Mouse (Mus musculus) heart, embryonic 14.5 days (tissue): Measurements from ENCODE around the gene Pank2. TPM values are rescaled to one million over a fixed set of nuclear protein-coding genes. Genes with fewer than 3 reads are reported as not detected.
"Not testable (repeated sequence)": the region's sequence is repeated elsewhere in the genome, so short reads cannot be mapped to it uniquely, and the experiment has no call there.

Experiments
- ATAC-seq: fragments of 200-750 bp; cut with Nextera tagmentation; 2 replicates; pipeline ENCODE4 v1.8.0; 2017; ENCODE audit warnings: low read depth, moderate TSS enrichment; ENCODE audit not compliant: insufficient number of reproducible peaks, insufficient read depth, low FRiP score
- H3K27ac ChIP-seq, 2 experiments: fragments of 200-500 bp in 1 of 2; fragments of 300-500 bp in 1 of 2; sonication (generic) in 1 of 2; replicated peaks in 1 of 2; 2 replicates each; pipeline ENCODE4 v1.5.1; 2012 to 2014; ENCODE audit warnings: low read depth in 2 of 2, low read length in 2 of 2, control low read depth in 1 of 2, mild to moderate bottlenecking in 1 of 2, mixed read lengths in 1 of 2; ENCODE audit not compliant: control insufficient read depth in 1 of 2, insufficient read depth in 1 of 2
- H3K27me3 ChIP-seq: fragments of 300-500 bp; sonication (generic); 2 replicates; pipeline ENCODE4 v1.6.1; 2014; ENCODE audit warnings: mild to moderate bottlenecking, low read length, control low read depth; ENCODE audit not compliant: control insufficient read depth, insufficient read depth
- H3K36me3 ChIP-seq: fragments of 300-500 bp; sonication (generic); 2 replicates; pipeline ENCODE4 v1.6.1; 2014; ENCODE audit warnings: mild to moderate bottlenecking, control low read depth, low read length, mixed read lengths; ENCODE audit not compliant: control insufficient read depth, insufficient read depth
- H3K4me1 ChIP-seq, 2 experiments: fragments of 200-500 bp in 1 of 2; fragments of 300-500 bp in 1 of 2; sonication (generic) in 1 of 2; 2 replicates each; pipeline ENCODE4 v1.6.1; 2012 to 2014; ENCODE audit warnings: low read length in 2 of 2, control low read depth in 1 of 2, mixed read lengths in 1 of 2; ENCODE audit not compliant: control insufficient read depth in 2 of 2, insufficient read depth in 2 of 2
- H3K4me2 ChIP-seq: fragments of 300-500 bp; sonication (generic); 2 replicates; pipeline ENCODE4 v1.6.1; 2014; ENCODE audit warnings: mild to moderate bottlenecking, low read length
- H3K4me3 ChIP-seq, 2 experiments: fragments of 200-500 bp in 1 of 2; fragments of 300-500 bp in 1 of 2; sonication (generic) in 1 of 2; 2 replicates each; pipeline ENCODE4 v1.5.1; 2012 to 2014; ENCODE audit warnings: low read length in 2 of 2, mild to moderate bottlenecking in 2 of 2, control low read depth in 1 of 2, low read depth in 1 of 2, moderate library complexity in 1 of 2; ENCODE audit not compliant: control insufficient read depth in 1 of 2, insufficient read depth in 1 of 2
- H3K9ac ChIP-seq: fragments of 300-500 bp; sonication (generic); 2 replicates; pipeline ENCODE4 v1.6.1; 2014; ENCODE audit warnings: mild to moderate bottlenecking, low read length
- H3K9me3 ChIP-seq: fragments of 300-500 bp; sonication (generic); 2 replicates; pipeline ENCODE4 v1.6.1; 2016; ENCODE audit warnings: low read length, control low read depth; ENCODE audit not compliant: control insufficient read depth
- WGBS: fragments of 180-500 bp; shearing (Covaris S2); extraction: QIAGEN DNeasy Blood & Tissue Kit; methylation state at CpG from one replicate; pipeline ENCODE4 v1.1.7; 2014; 5-methylcytosine and 5-hydroxymethylcytosine counted together
- polyA plus RNA-seq: library from polyadenylated mRNA; unstranded; fragments of >200 nt; fragmentation: Nextera tagmentation; extraction: Ambion mirVana; gene quantifications from 2 replicates; pipeline ENCODE4 v1.2.1, GENCODE M21; 2014

Gene Pank2
- polyA plus RNA-seq, 1 experiment from 2014 or later: 32.9 TPM

DNA sequence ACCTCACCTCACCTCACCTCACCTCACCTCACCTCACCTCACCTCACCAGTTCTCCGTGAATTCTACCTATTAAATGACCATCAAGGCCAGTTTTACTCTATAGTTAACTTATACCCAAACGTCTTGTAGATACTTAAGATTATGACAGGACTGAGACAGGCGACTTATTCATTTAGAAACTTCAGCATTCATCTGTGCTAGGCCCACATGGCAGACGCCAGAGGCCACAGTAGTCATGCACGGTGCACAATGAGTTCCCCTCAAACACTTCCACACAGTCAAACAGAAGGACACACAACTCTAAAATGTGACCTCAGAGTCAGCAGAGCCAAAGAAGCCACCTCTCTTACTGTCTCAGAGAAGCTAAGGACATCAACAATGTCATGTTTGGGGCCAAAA, 45.1 kb downstream of the Pank2 start:
- ATAC-seq: no peak
- Histone ChIP-seq H3K4me3 (no peak overlapping the region), H3K4me2 (no peak overlapping the region), H3K36me3 (peaks cover 15% of the 10 kb centered on the region; the same call in 1 of the 2 replicates), H3K27me3 (no peaks in the 10 kb centered on the region), H3K9me3 (no peaks in the 10 kb centered on the region), H3K4me1 (no peaks in the 10 kb centered on the region), H3K9ac (no peak overlapping the region), H3K27ac (no peak overlapping the region)
- 81% methylated on average over 5 of the region's 5 CpGs for WGBS

- ATAC-seq: no peak
- Histone ChIP-seq H3K36me3 (peaks cover 12% of the 10 kb centered on the region; the same call in 1 of the 2 replicates), H3K4me3 (no peak overlapping the region), H3K9me3 (no peaks in the 10 kb centered on the region), H3K9ac (no peak overlapping the region), H3K27ac (no peak overlapping the region), H3K4me1 (no peaks in the 10 kb centered on the region), H3K4me2 (no peak overlapping the region), H3K27me3 (no peaks in the 10 kb centered on the region)
- 83% methylated on average over 2 of the region's 2 CpGs for WGBS
Observed at GRCm38 (mm10) chr2:131307822-131308221, 45.5 kb downstream of the Pank2 start.

- Histone ChIP-seq H3K9ac (no peak overlapping the region), H3K4me1 (no peaks in the 10 kb centered on the region), H3K4me3 (no peak overlapping the region), H3K4me2 (no peak overlapping the region), H3K9me3 (no peaks in the 10 kb centered on the region), H3K27ac (no peak overlapping the region), H3K27me3 (no peaks in the 10 kb centered on the region), H3K36me3 (0 out of 2 replicates have a peak, but pooled peaks cover under 1% of the 10 kb centered on the region)
- no peak for ATAC-seq
- 57% methylated on average over 6 of the region's 6 CpGs for WGBS
Observed at GRCm38 (mm10) chr2:131309296-131309695, 47.0 kb downstream of the Pank2 start.

- Histone ChIP-seq H3K9ac (no peak overlapping the region), H3K27me3 (no peaks in the 10 kb centered on the region), H3K9me3 (no peaks in the 10 kb centered on the region), H3K36me3 (no peaks in the 10 kb centered on the region), H3K27ac (no peak overlapping the region), H3K4me3 (no peak overlapping the region), H3K4me2 (no peak overlapping the region), H3K4me1 (peaks cover 2% of the 10 kb centered on the region in 2 experiments; a peak in 1 of 4 replicates)
- no peak for ATAC-seq
- 78% methylated on average over 2 of the region's 2 CpGs for WGBS
Observed at GRCm38 (mm10) chr2:131316167-131316566, 53.9 kb downstream of the Pank2 start.

- H3K9me3 ChIP-seq: no peaks in the 10 kb centered on the region
- no peaks in the 10 kb centered on the region for H3K36me3 ChIP-seq
- H3K27ac ChIP-seq: no peak overlapping the region
- H3K27me3 ChIP-seq: no peaks in the 10 kb centered on the region
- H3K4me2 ChIP-seq: no peak overlapping the region
- H3K9ac ChIP-seq: no peak overlapping the region
- ATAC-seq: no peak
- H3K4me1 ChIP-seq: peaks cover 2 to 6% of the 10 kb centered on the region in 2 experiments; a peak in 1 of 4 replicates
- 85% methylated on average over 6 of the region's 6 CpGs for WGBS
- no peak overlapping the region for H3K4me3 ChIP-seq
Observed at GRCm38 (mm10) chr2:131319401-131319800, 57.1 kb downstream of the Pank2 start.

- not testable (repeated sequence) for H3K4me1 ChIP-seq, H3K9me3 ChIP-seq, ATAC-seq, H3K9ac ChIP-seq, H3K27me3 ChIP-seq, H3K4me3 ChIP-seq, H3K27ac ChIP-seq, H3K4me2 ChIP-seq, H3K36me3 ChIP-seq
- 43% methylated on average over 3 of the region's 3 CpGs for WGBS
Observed at GRCm38 (mm10) chr2:131321192-131321591, 58.9 kb downstream of the Pank2 start.

DNA sequence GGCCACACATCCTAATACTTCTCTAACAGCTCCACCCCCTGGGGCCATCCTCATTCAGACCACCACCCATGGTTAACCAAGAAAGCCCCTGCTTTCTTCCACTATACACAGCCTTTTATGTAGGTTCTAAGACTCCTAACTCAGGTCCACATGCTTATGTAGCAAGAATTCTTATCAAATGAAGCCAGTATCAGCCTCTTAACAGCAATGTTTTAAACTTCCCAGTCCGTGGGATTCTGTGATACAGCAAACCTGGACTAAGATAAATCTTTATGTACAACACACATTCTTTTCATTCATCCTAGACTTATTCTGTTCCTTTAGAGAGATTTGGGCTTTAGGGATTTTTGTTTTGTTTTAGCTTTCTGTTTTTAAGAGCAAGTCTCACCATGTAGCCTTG, 61.4 kb downstream of the Pank2 start:
- WGBS: 13% methylated on average over 1 of the region's 1 CpGs
- H3K9ac ChIP-seq: no peak overlapping the region
- H3K4me2 ChIP-seq: no peak overlapping the region
- no peak overlapping the region for H3K4me3 ChIP-seq
- H3K9me3 ChIP-seq: no peaks in the 10 kb centered on the region
- no peaks in the 10 kb centered on the region for H3K27me3 ChIP-seq
- H3K27ac ChIP-seq: no peak overlapping the region
- no peaks in the 10 kb centered on the region for H3K36me3 ChIP-seq
- ATAC-seq: no peak
- peaks cover 2 to 10% of the 10 kb centered on the region in 2 experiments; a peak in 1 of 4 replicates for H3K4me1 ChIP-seq

- H3K4me2 ChIP-seq: no peak overlapping the region
- peaks cover under 1 to 9% of the 10 kb centered on the region in 2 experiments; a peak in 1 of 4 replicates for H3K4me1 ChIP-seq
- no peak overlapping the region for H3K27ac ChIP-seq
- 64% methylated on average over 3 of the region's 3 CpGs for WGBS
- no peaks in the 10 kb centered on the region for H3K36me3 ChIP-seq
- H3K4me3 ChIP-seq: no peak overlapping the region
- H3K9ac ChIP-seq: no peak overlapping the region
- H3K9me3 ChIP-seq: no peaks in the 10 kb centered on the region
- no peak for ATAC-seq
- H3K27me3 ChIP-seq: no peaks in the 10 kb centered on the region
Observed at GRCm38 (mm10) chr2:131326044-131326443, 63.7 kb downstream of the Pank2 start.
